Mouse (Mus musculus): ENCODE data around the gene Cacna2d3. TPM values are rescaled to one million over a fixed set of nuclear protein-coding genes. Genes with fewer than 3 reads are reported as not detected.

Gene Cacna2d3
- polyA plus RNA-seq, 1 experiment from 2014 or later = 0.54 TPM

DNA sequence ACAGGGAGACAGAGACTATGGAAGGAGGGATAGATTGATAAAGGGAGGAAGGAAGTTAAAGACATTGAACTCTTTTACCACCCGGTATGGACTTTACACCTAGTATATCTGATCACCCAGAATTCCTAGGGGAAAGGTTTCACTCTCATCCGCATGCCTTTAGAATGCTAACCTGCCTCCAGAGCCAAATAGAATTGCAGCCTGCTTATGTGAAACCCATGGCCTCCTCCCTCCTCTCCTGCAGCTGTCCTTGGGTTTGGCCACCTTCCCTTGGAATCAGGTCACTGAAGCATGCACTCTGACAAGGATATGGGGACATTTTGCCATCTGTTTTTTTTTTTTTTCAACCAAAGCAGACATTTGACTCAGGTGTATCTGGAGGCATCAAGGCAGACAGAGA is 707.0 kb downstream of the Cacna2d3 start:
- Histone ChIP-seq H3K9me3 (replicated peaks; ENCODE audit: control insufficient read depth, low read length) (0 out of 2 replicates have a peak, but pooled peaks cover 4% of the 10 kb centered on the region), H3K36me3 (ENCODE audit: control insufficient read depth, insufficient read depth) (no peaks in the 10 kb centered on the region), H3K27ac (ENCODE audit: low read length) (no peak overlapping the region), H3K4me1 (ENCODE audit: control insufficient read depth, insufficient read depth, low read length) (peaks cover 11% of the 10 kb centered on the region), H3K4me3 (ENCODE audit: low read length) (no peak overlapping the region), H3K27me3 (ENCODE audit: control insufficient read depth, insufficient read depth, low read length) (peaks cover 6% of the 10 kb centered on the region; the same call in 1 of the 2 replicates), H3K4me2 (ENCODE audit: low read depth, low read length) (no peak overlapping the region), H3K9ac (ENCODE audit: low read length) (no peak overlapping the region)
- no peak for ATAC-seq (replicated peaks; ENCODE audit: extremely low read depth, insufficient read depth, low FRiP score)
- 67% methylated on average over 2 of the region's 2 CpGs for WGBS

GRCm38 (mm10) chr14:29013161-29013560 is 708.5 kb downstream of the Cacna2d3 start:
- no peak for ATAC-seq (replicated peaks; ENCODE audit: extremely low read depth, insufficient read depth, low FRiP score)
- H3K9me3 ChIP-seq (replicated peaks; ENCODE audit: control insufficient read depth, low read length) = 0 out of 2 replicates have a peak, but pooled peaks cover 4% of the 10 kb centered on the region
- WGBS = 87% methylated on average over 3 of the region's 3 CpGs
- H3K4me1 ChIP-seq (ENCODE audit: control insufficient read depth, insufficient read depth, low read length) = peaks cover 8% of the 10 kb centered on the region
- no peak overlapping the region for H3K27ac ChIP-seq (ENCODE audit: low read length)
- H3K9ac ChIP-seq (ENCODE audit: low read length) = no peak overlapping the region
- peaks cover 6% of the 10 kb centered on the region; the same call in 1 of the 2 replicates for H3K27me3 ChIP-seq (ENCODE audit: control insufficient read depth, insufficient read depth, low read length)
- H3K4me2 ChIP-seq (ENCODE audit: low read depth, low read length) = no peak overlapping the region
- H3K36me3 ChIP-seq (ENCODE audit: control insufficient read depth, insufficient read depth) = no peaks in the 10 kb centered on the region
- no peak overlapping the region for H3K4me3 ChIP-seq (ENCODE audit: low read length)

DNA sequence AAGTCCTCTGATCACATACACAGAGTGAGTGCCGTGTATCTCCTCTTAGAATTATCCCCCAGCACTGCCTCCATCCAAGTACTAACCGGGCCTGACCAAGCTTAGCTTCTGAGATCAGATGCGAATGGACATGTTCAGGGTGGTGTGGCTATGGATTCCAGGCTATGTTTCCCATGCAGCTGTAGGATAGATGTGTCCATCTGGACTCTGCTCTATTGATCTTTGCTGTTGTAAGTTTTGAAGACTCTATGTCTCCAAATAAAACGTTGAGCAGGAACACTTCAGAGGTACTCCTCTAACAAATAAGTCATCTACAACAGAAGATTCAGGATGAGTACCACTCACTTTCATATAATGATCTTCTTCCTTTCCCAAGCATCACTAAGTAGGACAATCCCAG is 712.0 kb downstream of the Cacna2d3 start:
- no peak overlapping the region for H3K4me3 ChIP-seq (ENCODE audit: low read length)

DNA sequence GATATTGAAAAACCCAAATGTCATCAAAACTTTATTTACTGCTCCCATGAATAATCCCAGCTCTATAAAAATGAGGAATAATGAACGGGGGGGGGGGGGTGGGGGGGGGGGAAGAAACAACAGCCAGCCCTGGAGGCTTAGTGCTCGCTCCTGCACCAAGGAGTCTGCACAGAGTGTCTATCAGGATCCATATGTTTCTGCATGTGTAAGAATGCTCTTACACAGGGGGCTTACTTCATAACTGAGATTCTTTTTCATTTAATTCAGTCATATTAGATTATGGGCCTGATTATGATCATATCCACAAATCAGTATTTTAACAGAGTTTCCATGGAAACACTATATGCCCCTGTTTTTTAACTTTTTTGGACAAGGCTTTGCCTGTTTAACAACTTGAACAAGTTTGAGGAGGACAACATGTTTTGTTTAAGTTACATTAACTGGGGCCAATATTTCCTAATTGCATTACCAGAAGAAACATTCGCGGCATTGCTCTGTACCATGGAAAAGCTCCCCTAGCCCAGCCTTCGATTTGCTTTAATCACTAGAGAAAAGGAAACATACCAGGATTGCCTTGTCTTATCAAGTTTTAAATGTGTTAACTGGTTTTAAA is 716.3 kb downstream of the Cacna2d3 start:
- H3K4me1 ChIP-seq (ENCODE audit: control insufficient read depth, insufficient read depth, low read length) = peaks cover 1% of the 10 kb centered on the region; the same call in 1 of the 2 replicates
- no peak for ATAC-seq (replicated peaks; ENCODE audit: extremely low read depth, insufficient read depth, low FRiP score)
- no peaks in the 10 kb centered on the region for H3K36me3 ChIP-seq (ENCODE audit: control insufficient read depth, insufficient read depth)
- H3K4me2 ChIP-seq (ENCODE audit: low read depth, low read length) = no peak overlapping the region
- whole genome bisulfite sequencing = 86% methylated on average over 4 of the region's 5 CpGs
- no peaks in the 10 kb centered on the region for H3K9me3 ChIP-seq (replicated peaks; ENCODE audit: control insufficient read depth, low read length)
- no peak overlapping the region for H3K27ac ChIP-seq (ENCODE audit: low read length)
- H3K4me3 ChIP-seq (ENCODE audit: low read length) = no peak overlapping the region
- H3K9ac ChIP-seq (ENCODE audit: low read length) = no peak overlapping the region
- H3K27me3 ChIP-seq (ENCODE audit: control insufficient read depth, insufficient read depth, low read length) = no peaks in the 10 kb centered on the region; the same call in 1 of the 2 replicates

More for the DNA sequence above, 712.0 kb downstream of the Cacna2d3 start:
- no peak overlapping the region for H3K27ac ChIP-seq (ENCODE audit: low read length)
- H3K9me3 ChIP-seq (replicated peaks; ENCODE audit: control insufficient read depth, low read length) = 0 out of 2 replicates have a peak, but pooled peaks cover 4% of the 10 kb centered on the region
- peaks cover 3% of the 10 kb centered on the region; the same call in 1 of the 2 replicates for H3K4me1 ChIP-seq (ENCODE audit: control insufficient read depth, insufficient read depth, low read length)
- H3K36me3 ChIP-seq (ENCODE audit: control insufficient read depth, insufficient read depth) = no peaks in the 10 kb centered on the region
- WGBS = 85% methylated on average over 4 of the region's 4 CpGs
- peaks cover 6% of the 10 kb centered on the region for H3K27me3 ChIP-seq (ENCODE audit: control insufficient read depth, insufficient read depth, low read length)
- no peak overlapping the region for H3K4me2 ChIP-seq (ENCODE audit: low read depth, low read length)
- ATAC-seq (replicated peaks; ENCODE audit: extremely low read depth, insufficient read depth, low FRiP score) = no peak
- no peak overlapping the region for H3K9ac ChIP-seq (ENCODE audit: low read length)

DNA sequence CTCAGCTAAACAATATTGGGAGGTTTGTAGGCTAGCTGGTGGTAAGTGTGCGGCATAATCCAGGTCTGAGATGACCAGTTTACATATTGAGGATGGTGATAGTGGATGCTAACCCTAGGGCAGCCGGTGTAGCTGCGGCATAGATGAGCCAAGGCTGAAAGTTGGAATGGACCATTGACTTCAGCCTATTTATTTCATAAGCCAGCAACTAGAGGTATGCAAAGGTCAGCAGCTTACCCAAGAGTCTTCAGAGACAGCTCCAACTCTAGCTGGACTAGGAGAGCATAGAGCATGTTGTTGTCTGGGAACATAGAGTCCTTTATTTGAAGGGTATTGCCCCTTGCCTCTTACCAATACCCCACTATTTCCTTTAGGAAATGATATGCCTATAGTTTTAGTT is 725.1 kb downstream of the Cacna2d3 start:
- 98% methylated on average over 3 of the region's 3 CpGs for WGBS
- H3K4me1 ChIP-seq (ENCODE audit: control insufficient read depth, insufficient read depth, low read length) = no peaks in the 10 kb centered on the region
- H3K9ac ChIP-seq (ENCODE audit: low read length) = no peak overlapping the region
- ATAC-seq (replicated peaks; ENCODE audit: extremely low read depth, insufficient read depth, low FRiP score) = no peak
- H3K4me2 ChIP-seq (ENCODE audit: low read depth, low read length) = no peak overlapping the region
- H3K27me3 ChIP-seq (ENCODE audit: control insufficient read depth, insufficient read depth, low read length) = no peaks in the 10 kb centered on the region
- H3K9me3 ChIP-seq (replicated peaks; ENCODE audit: control insufficient read depth, low read length) = no peaks in the 10 kb centered on the region
- no peak overlapping the region for H3K27ac ChIP-seq (ENCODE audit: low read length)
- no peak overlapping the region for H3K4me3 ChIP-seq (ENCODE audit: low read length)
- no peaks in the 10 kb centered on the region for H3K36me3 ChIP-seq (ENCODE audit: control insufficient read depth, insufficient read depth)

DNA sequence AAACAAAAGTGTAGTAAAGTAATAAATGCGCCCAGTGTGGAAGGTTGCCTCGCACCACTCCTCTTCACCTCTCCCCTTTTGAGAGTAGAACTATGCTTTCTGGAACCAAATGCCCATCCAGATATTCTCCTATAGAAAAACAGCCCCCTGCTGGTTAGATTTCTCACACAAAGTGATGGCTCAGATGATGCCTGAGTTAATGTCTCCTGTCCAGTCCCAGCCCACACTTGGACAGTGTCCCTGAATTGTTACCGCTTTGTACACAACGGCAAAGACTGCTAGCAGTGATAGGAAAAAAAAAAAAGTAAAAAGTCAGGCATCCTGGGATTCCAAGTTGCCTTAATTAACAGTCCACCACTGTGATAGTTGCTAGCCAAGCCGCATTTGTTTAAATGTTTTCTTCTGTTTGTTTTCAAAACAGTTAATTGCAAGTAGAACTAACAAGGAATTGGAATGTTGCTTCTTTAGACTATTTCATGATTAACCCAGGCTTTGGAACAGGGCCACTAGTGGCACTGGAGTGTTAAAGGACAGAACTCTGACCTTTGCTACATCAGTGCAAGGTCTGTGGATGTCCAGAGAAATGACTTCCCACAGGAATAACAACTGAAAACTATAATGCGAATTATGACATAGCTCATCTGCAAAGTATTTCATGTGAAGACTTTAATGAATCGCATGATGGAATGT is 733.3 kb downstream of the Cacna2d3 start:
- 74% methylated on average over 7 of the region's 7 CpGs for WGBS
- Histone ChIP-seq H3K9ac (ENCODE audit: low read length) (no peak overlapping the region), H3K27ac (ENCODE audit: low read length) (no peak overlapping the region), H3K4me3 (ENCODE audit: low read length) (no peak overlapping the region), H3K36me3 (ENCODE audit: control insufficient read depth, insufficient read depth) (no peaks in the 10 kb centered on the region), H3K4me1 (ENCODE audit: control insufficient read depth, insufficient read depth, low read length) (peaks cover 3% of the 10 kb centered on the region; the same call in 1 of the 2 replicates), H3K27me3 (ENCODE audit: control insufficient read depth, insufficient read depth, low read length) (no peaks in the 10 kb centered on the region), H3K4me2 (ENCODE audit: low read depth, low read length) (no peak overlapping the region), H3K9me3 (replicated peaks; ENCODE audit: control insufficient read depth, low read length) (no peaks in the 10 kb centered on the region)
- no peak for ATAC-seq (replicated peaks; ENCODE audit: extremely low read depth, insufficient read depth, low FRiP score)

GRCm38 (mm10) chr14:28984276-28984675 is 737.4 kb downstream of the Cacna2d3 start:
- 61% methylated on average over 2 of the region's 2 CpGs for WGBS
- Histone ChIP-seq H3K4me1 (ENCODE audit: control insufficient read depth, insufficient read depth, low read length) (peaks cover 3% of the 10 kb centered on the region; the same call in 1 of the 2 replicates), H3K4me3 (ENCODE audit: low read length) (no peak overlapping the region), H3K36me3 (ENCODE audit: control insufficient read depth, insufficient read depth) (no peaks in the 10 kb centered on the region), H3K9ac (ENCODE audit: low read length) (no peak overlapping the region), H3K9me3 (replicated peaks; ENCODE audit: control insufficient read depth, low read length) (no peaks in the 10 kb centered on the region), H3K4me2 (ENCODE audit: low read depth, low read length) (no peak overlapping the region), H3K27ac (ENCODE audit: low read length) (no peak overlapping the region), H3K27me3 (ENCODE audit: control insufficient read depth, insufficient read depth, low read length) (no peaks in the 10 kb centered on the region)
- no peak for ATAC-seq (replicated peaks; ENCODE audit: extremely low read depth, insufficient read depth, low FRiP score)

DNA sequence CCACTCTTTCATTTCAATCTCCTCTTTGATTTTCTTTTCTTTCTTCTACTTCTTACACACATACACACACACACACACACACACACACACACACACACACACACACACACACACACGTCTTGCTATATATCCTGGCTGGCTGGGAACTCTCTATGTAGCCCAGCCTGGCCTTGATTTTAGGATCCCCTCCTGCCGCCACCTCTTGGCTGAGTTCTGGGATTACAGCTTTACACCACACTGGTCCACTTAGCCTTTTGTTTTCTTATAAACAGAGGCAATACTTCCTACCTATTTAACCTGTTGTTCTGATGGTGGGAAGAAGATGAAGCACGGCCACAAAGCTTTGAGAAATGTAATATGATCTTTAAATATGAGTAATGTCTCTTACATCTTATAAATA is 741.2 kb downstream of the Cacna2d3 start:
- 52% methylated on average over 3 of the region's 3 CpGs for WGBS
- no peaks in the 10 kb centered on the region for H3K4me1 ChIP-seq (ENCODE audit: control insufficient read depth, insufficient read depth, low read length)
- no peak overlapping the region for H3K27ac ChIP-seq (ENCODE audit: low read length)
- H3K4me2 ChIP-seq (ENCODE audit: low read depth, low read length) = no peak overlapping the region
- H3K9me3 ChIP-seq (replicated peaks; ENCODE audit: control insufficient read depth, low read length) = no peaks in the 10 kb centered on the region
- H3K9ac ChIP-seq (ENCODE audit: low read length) = no peak overlapping the region
- no peak overlapping the region for H3K4me3 ChIP-seq (ENCODE audit: low read length)
- no peaks in the 10 kb centered on the region for H3K27me3 ChIP-seq (ENCODE audit: control insufficient read depth, insufficient read depth, low read length)
- no peaks in the 10 kb centered on the region for H3K36me3 ChIP-seq (ENCODE audit: control insufficient read depth, insufficient read depth)
- no peak for ATAC-seq (replicated peaks; ENCODE audit: extremely low read depth, insufficient read depth, low FRiP score)

DNA sequence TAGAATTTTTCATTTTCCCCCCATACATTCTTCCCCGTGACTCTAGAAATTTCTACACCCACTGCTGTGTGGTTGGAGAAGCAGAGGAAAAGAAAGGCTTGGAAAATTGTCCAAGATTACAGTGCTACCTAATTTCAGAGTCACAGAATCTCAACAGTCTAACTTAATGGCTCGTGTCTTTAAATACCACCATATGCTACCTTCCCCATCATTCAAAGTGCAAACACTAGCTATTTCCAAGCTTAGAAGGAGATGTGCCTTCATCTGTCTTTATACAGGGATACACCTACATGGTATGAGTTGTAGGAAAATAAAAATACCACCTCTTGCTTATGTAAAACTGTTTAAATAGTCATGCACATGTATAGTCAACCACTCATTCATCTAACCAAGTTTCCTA is 742.4 kb downstream of the Cacna2d3 start:
- no peak overlapping the region for H3K9ac ChIP-seq (ENCODE audit: low read length)
- H3K27me3 ChIP-seq (ENCODE audit: control insufficient read depth, insufficient read depth, low read length) = no peaks in the 10 kb centered on the region
- ATAC-seq (replicated peaks; ENCODE audit: extremely low read depth, insufficient read depth, low FRiP score) = no peak
- no peak overlapping the region for H3K27ac ChIP-seq (ENCODE audit: low read length)
- H3K4me1 ChIP-seq (ENCODE audit: control insufficient read depth, insufficient read depth, low read length) = no peaks in the 10 kb centered on the region
- H3K4me2 ChIP-seq (ENCODE audit: low read depth, low read length) = no peak overlapping the region
- H3K9me3 ChIP-seq (replicated peaks; ENCODE audit: control insufficient read depth, low read length) = no peaks in the 10 kb centered on the region
- 91% methylated on average over 2 of the region's 2 CpGs for WGBS
- H3K36me3 ChIP-seq (ENCODE audit: control insufficient read depth, insufficient read depth) = no peaks in the 10 kb centered on the region
- no peak overlapping the region for H3K4me3 ChIP-seq (ENCODE audit: low read length)
